Mouse (Mus musculus) liver, postnatal 0 days (tissue): ENCODE results near the gene Lsm8. TPM values are rescaled to one million over a fixed set of nuclear protein-coding genes. Genes with fewer than 3 reads are reported as not detected.
"Not testable (repeated sequence)": the region's sequence is repeated elsewhere in the genome, so short reads cannot be mapped to it uniquely, and the experiment has no call there.

Experiments used
- ATAC-seq: fragments of 200-750 bp; cut with Nextera tagmentation; 2 replicates; pipeline ENCODE4 v1.8.0; 2017; ENCODE audit warnings: mild to moderate bottlenecking, moderate library complexity
- DNase-seq: peaks from one replicate; pipeline ENCODE4 v3.0.0-alpha.2; 2016
- H3K27ac ChIP-seq: fragments of 300-500 bp; sonication (generic); 2 replicates; pipeline ENCODE4 v1.5.1; 2014; ENCODE audit warnings: antibody characterized with exemption, moderate library complexity, mild to moderate bottlenecking, low read depth
- H3K27me3 ChIP-seq: fragments of 300-500 bp; sonication (generic); 2 replicates; pipeline ENCODE4 v1.6.1; 2014; ENCODE audit warnings: low read length, control low read depth, mixed read lengths; ENCODE audit not compliant: insufficient read depth
- H3K36me3 ChIP-seq: fragments of 300-500 bp; sonication (generic); replicated peaks from 2 replicates; pipeline ENCODE4 v1.6.1; 2014; ENCODE audit warnings: mild to moderate bottlenecking, control low read depth, low read length, moderate library complexity, mixed read lengths; ENCODE audit not compliant: insufficient read depth
- H3K4me1 ChIP-seq: fragments of 300-500 bp; sonication (generic); 2 replicates; pipeline ENCODE4 v1.6.1; 2014; ENCODE audit warnings: antibody characterized with exemption, mild to moderate bottlenecking, control low read depth; ENCODE audit not compliant: insufficient read depth
- H3K4me2 ChIP-seq: fragments of 300-500 bp; sonication (generic); 2 replicates; pipeline ENCODE4 v1.6.1; 2014; ENCODE audit warnings: low read depth, mild to moderate bottlenecking, low read length, moderate library complexity, mixed read lengths
- H3K4me3 ChIP-seq: fragments of 300-500 bp; sonication (generic); 2 replicates; pipeline ENCODE4 v1.5.1; 2014; ENCODE audit warnings: low read depth, low read length
- H3K9ac ChIP-seq: fragments of 300-500 bp; sonication (generic); replicated peaks from 2 replicates; pipeline ENCODE4 v1.6.1; 2014; ENCODE audit warnings: mild to moderate bottlenecking, moderate library complexity
- H3K9me3 ChIP-seq: fragments of 300-500 bp; sonication (generic); 2 replicates; pipeline ENCODE4 v1.6.1; 2016; ENCODE audit warnings: mild to moderate bottlenecking, control low read depth, low read length, mixed read lengths
- CTCF ChIP-seq: sonication (generic); IDR thresholded peaks from 2 replicates; pipeline ENCODE4 v1.5.1; 2016; ENCODE audit warnings: antibody characterized with exemption, low read depth
- EP300 ChIP-seq: IDR thresholded peaks from 2 replicates; pipeline ENCODE4 v1.6.1; 2016; ENCODE audit warnings: antibody characterized with exemption, low read depth, mild to moderate bottlenecking
- WGBS: fragments of 180-500 bp; shearing (Covaris S2); extraction: QIAGEN DNeasy Blood & Tissue Kit; methylation state at CpG from one replicate; pipeline ENCODE4 v1.1.7; 2014; ENCODE audit not compliant: insufficient replicate concordance; 5-methylcytosine and 5-hydroxymethylcytosine counted together
- polyA plus RNA-seq: library from polyadenylated mRNA; unstranded; fragments of >200 nt; fragmentation: Nextera tagmentation; extraction: Ambion mirVana; gene quantifications from 2 replicates; pipeline ENCODE4 v1.2.1, GENCODE M21; 2015

Gene Lsm8
- polyA plus RNA-seq, 1 experiment from 2014 or later, result 66.5 TPM

DNA sequence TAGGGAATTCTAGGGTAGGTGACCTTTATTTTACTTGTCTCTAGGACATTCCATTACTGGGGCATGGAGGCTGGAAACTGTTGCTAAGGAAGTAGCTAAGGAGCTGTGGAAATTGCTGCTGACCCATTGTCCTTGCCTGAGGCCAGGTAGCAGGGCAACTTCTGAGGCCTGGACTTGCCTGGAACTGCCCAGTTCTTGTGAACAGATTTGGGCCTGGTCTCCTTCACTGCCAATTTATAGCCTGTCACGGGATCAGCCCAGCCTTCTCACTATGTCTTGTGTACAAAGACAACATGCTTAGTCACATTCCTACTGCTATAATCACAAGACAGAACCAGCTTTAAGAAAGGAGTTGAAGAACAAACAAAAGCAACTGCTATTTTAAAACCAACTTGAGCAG, 25.6 kb upstream of the Lsm8 start:
- WGBS, result 62% methylated on average over 1 of the region's 1 CpGs
- TF ChIP-seq EP300 (no peak), CTCF (no peak)
- ATAC-seq (no peak), DNase-seq (no peak)
- Histone ChIP-seq H3K27ac (no peak overlapping the region), H3K36me3 (no peaks in the 10 kb centered on the region), H3K9ac (no peak overlapping the region), H3K27me3 (no peaks in the 10 kb centered on the region), H3K4me3 (no peak overlapping the region), H3K9me3 (no peaks in the 10 kb centered on the region), H3K4me1 (no peaks in the 10 kb centered on the region), H3K4me2 (no peak overlapping the region)

GRCm38 (mm10) chr6:18832958-18833357, 15.4 kb upstream of the Lsm8 start:
- WGBS, result 55% methylated on average over 1 of the region's 1 CpGs

DNA sequence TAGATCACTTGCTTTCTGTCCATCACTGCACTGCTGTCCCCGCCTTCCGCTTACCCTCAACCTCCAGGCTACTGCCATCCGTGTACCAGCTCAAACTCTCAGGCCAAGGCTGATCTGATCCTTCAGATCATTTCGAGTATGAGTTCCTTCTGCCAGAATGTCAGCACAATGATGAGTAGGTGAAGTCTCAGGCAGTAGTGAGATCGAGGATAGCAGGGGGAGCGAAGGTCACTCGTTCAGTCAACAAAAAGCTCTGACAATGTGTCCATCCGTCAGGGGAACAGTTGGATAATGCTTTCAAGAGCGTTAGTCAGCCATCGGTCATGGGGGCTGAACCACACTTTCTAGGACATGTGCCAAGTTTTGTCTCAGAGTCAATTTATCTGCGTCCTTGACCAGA, 3.9 kb upstream of the Lsm8 start:
- WGBS, result 60% methylated on average over 2 of the region's 11 CpGs
- H3K4me3 ChIP-seq, H3K4me2 ChIP-seq, DNase-seq, H3K27ac ChIP-seq, H3K9me3 ChIP-seq, H3K27me3 ChIP-seq, H3K9ac ChIP-seq, H3K4me1 ChIP-seq, ATAC-seq, H3K36me3 ChIP-seq: not testable (repeated sequence)

More at GRCm38 (mm10) chr6:18832958-18833357, 15.4 kb upstream of the Lsm8 start:
- Histone ChIP-seq H3K27ac (no peak overlapping the region), H3K27me3 (no peaks in the 10 kb centered on the region), H3K36me3 (no peaks in the 10 kb centered on the region), H3K9me3 (no peaks in the 10 kb centered on the region), H3K4me2 (no peak overlapping the region), H3K4me3 (no peak overlapping the region), H3K9ac (no peak overlapping the region), H3K4me1 (no peaks in the 10 kb centered on the region)
- ATAC-seq (no peak), DNase-seq (no peak)
- TF ChIP-seq EP300 (no peak), CTCF (no peak)

DNA sequence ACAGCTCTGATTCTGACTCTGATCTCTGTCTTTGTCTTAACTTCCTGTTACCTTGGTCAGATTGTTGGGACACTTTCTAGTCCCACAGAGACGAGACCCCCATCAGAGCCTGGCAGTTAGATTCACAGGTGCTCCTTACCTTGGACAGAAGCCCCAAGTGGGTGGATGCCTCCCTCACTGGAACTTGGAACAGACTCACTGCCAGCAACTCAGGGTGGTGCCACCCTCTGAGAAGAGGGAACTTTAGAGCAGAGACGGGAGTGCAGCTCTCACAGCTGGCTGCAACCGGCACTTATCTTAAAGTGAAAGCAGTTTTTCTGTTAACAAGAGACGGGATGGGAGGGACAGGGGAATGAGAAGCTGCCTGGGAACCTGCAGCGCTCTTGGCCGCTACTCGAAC, 2.8 kb upstream of the Lsm8 start:
- ATAC-seq, H3K9ac ChIP-seq, H3K9me3 ChIP-seq, H3K4me3 ChIP-seq, DNase-seq, H3K4me2 ChIP-seq, H3K36me3 ChIP-seq, H3K27me3 ChIP-seq: not testable (repeated sequence)
- peaks cover 11% of the 10 kb centered on the region for H3K4me1 ChIP-seq
- WGBS, result 9% methylated on average over 5 of the region's 7 CpGs
- peak overlapping the region; percentile 16; the same call in 1 of the 2 replicates for H3K27ac ChIP-seq

DNA sequence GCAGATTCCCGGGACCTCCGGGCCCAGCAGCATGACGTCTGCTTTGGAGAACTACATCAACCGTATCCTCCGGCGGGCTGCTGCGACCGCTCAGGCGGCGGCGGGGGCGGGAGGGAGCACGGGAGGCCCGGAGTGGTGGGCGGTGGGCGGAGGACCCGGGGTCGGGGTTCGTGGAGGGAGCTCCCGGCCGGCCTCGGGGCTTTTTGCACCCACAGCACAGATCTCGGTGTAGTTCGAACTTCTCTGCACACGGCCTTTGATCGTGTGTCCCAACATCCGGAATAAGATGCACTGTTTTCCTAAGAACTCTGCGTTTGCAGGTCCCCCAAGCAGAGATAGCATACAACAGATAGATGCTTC, 303 bp downstream of the Lsm8 start:
- H3K4me2 ChIP-seq, result peak overlapping the region; percentile 88
- peak overlapping the region; percentile 91 for H3K9ac ChIP-seq
- peaks cover 20% of the 10 kb centered on the region for H3K36me3 ChIP-seq
- peak; percentile 68 for ATAC-seq
- under 1% methylated on average over 28 of the region's 28 CpGs for WGBS
- H3K27ac ChIP-seq, result peak overlapping the region; percentile 98
- no peaks in the 10 kb centered on the region for H3K9me3 ChIP-seq
- TF ChIP-seq EP300, result no peak
- TF ChIP-seq CTCF, result no peak
- peaks cover 11% of the 10 kb centered on the region for H3K4me1 ChIP-seq
- H3K27me3 ChIP-seq, result no peaks in the 10 kb centered on the region
- DNase-seq, result no peak
- H3K4me3 ChIP-seq, result peak overlapping the region; percentile 78

GRCm38 (mm10) chr6:18855323-18855722, 6.9 kb downstream of the Lsm8 start:
- no peaks in the 10 kb centered on the region for H3K9me3 ChIP-seq
- H3K27me3 ChIP-seq, result no peaks in the 10 kb centered on the region
- H3K4me2 ChIP-seq, result no peak overlapping the region
- no peak overlapping the region for H3K4me3 ChIP-seq
- DNase-seq (no peak), ATAC-seq (no peak)
- no peaks in the 10 kb centered on the region; the same call in 1 of the 2 replicates for H3K4me1 ChIP-seq
- TF ChIP-seq CTCF, result no peak
- no peak for TF ChIP-seq EP300
- H3K36me3 ChIP-seq, result peaks cover 32% of the 10 kb centered on the region
- H3K9ac ChIP-seq, result no peak overlapping the region
- no peak overlapping the region for H3K27ac ChIP-seq

DNA sequence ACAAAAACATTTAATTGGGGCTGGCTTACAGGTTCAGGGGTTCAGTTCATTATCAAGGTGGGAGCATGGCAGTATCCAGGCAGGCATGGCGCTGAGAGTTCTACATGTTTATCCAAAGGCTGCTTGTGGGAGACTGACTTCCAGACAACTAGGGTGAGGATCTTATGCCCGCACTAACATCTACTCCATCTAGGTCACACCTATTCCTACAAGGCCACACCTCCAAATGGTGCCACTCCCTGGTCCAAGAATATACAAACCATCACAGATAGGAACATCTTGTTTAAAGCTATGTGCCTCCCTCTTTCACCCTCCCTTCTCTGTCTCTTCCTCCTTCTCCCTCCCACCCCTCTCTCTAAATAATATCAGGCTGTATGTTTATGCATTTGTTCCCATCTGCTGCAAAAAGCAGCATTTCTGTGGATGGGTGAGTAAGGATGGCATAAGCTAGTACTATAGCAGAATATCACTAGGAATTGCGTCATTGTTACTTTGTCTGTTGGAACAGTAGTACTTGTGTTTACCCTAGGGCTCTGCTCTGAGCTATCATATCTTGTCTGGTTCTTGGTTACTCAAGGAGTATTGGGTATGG, 8.2 kb downstream of the Lsm8 start:
- no peak overlapping the region for H3K4me3 ChIP-seq
- no peaks in the 10 kb centered on the region for H3K9me3 ChIP-seq
- H3K9ac ChIP-seq, result no peak overlapping the region
- H3K36me3 ChIP-seq, result peaks cover 30% of the 10 kb centered on the region
- no peaks in the 10 kb centered on the region for H3K27me3 ChIP-seq
- ATAC-seq (no peak), DNase-seq (no peak)
- no peak overlapping the region for H3K27ac ChIP-seq
- 80% methylated on average over 3 of the region's 3 CpGs for WGBS
- H3K4me1 ChIP-seq, result no peaks in the 10 kb centered on the region
- no peak for TF ChIP-seq EP300
- TF ChIP-seq CTCF, result no peak
- H3K4me2 ChIP-seq, result no peak overlapping the region
